ENCODE assay signal across 8 mouse cellular contexts in the genomic region with DNA sequence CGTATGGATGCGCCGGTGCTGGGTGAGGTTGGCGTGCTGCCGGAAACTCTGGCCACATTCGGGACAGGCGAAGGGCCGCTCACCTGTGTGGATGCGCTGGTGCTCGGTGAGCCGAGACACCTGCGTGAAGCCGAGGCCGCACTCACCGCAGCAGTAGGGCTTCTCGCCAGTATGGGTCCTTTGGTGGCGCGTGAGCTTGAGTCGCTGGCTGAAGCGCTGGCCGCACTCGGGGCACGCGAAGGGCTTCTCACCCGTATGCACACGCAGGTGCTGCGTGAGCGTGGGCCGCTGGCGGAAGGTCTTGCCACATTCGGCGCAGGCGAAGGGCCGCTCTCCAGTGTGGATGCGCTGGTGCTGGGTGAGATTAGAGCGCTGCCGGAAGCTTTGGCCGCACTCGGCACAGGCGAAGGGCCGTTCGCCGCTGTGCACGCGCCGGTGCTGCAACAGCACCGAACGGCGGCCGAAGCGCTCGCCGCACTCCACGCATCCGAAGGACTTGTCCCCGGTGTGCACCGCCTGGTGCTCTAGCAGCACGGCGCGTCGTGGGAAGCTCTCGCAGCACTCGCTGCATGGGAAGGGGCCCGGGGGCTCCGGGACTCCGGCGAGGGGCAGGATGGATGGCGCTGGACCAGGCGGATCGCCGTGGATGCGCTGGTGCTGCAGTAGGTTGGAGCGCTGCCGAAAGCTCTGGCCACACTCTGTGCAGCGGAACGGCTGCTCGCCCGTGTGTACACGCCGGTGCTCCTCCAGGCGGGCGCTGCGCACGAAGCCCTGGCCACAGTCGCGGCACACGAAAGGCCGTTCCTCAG. TPM values are rescaled to one million over a fixed set of nuclear protein-coding genes. Genes with fewer than 3 reads are reported as not detected.
DNase-seq lines count a peak whose midpoint lies in the region; ATAC-seq and TF ChIP-seq lines count a peak whose summit lies in the region.

No protein-coding gene starts in this region.

- TF ChIP-seq POLR2A in small intestine, adult 2 months (IDR thresholded peaks at IDR 0.05; ENCODE audit: low read depth, low read length), result no peak

- TF ChIP-seq CTCF in small intestine, adult 2 months (IDR thresholded peaks at IDR 0.05; ENCODE audit: extremely low read depth, insufficient read length, insufficient replicate concordance, low read depth, low read length), result no peak

- peaks cover 15% of the 10 kb centered on the region for H3K4me1 ChIP-seq in hindbrain, embryonic 14.5 days (replicated peaks; ENCODE audit: control insufficient read depth, insufficient read depth, low read length)
- peaks cover 21% of the 10 kb centered on the region for H3K4me1 ChIP-seq in liver, embryonic 11.5 days (replicated peaks; ENCODE audit: control insufficient read depth, insufficient read depth, low read length)
- peaks cover 16% of the 10 kb centered on the region for H3K4me1 ChIP-seq in small intestine, adult 2 months (ENCODE audit: control insufficient read depth, insufficient read depth, insufficient read length, low read length)

- peak overlapping the region; percentile 96 for H3K4me2 ChIP-seq in hindbrain, embryonic 14.5 days (replicated peaks)
- H3K4me2 ChIP-seq in liver, embryonic 11.5 days, result peak overlapping the region; percentile 77

- 3% methylated on average over 88 of the region's 88 CpGs for WGBS in hindbrain, embryonic 14.5 days
- WGBS in liver, embryonic 11.5 days, result 4% methylated on average over 88 of the region's 88 CpGs
- WGBS in small intestine, adult 2 months, result 9% methylated on average over 88 of the region's 88 CpGs

- H3K4me3 ChIP-seq in hindbrain, embryonic 14.5 days (replicated peaks; ENCODE audit: low read length), result peak overlapping the region; percentile 46
- peak overlapping the region; percentile 49 for H3K4me3 ChIP-seq in liver, embryonic 11.5 days (ENCODE audit: low read depth, low read length)
- peak overlapping the region; percentile 55 for H3K4me3 ChIP-seq in small intestine, adult 2 months (ENCODE audit: low read depth, low read length)

- peak overlapping the region; percentile 62 for H3K27ac ChIP-seq in hindbrain, embryonic 14.5 days
- no peak overlapping the region for H3K27ac ChIP-seq in liver, embryonic 11.5 days (ENCODE audit: low read depth, low read length)
- H3K27ac ChIP-seq in small intestine, adult 2 months (ENCODE audit: insufficient read depth, low read depth, low read length), result no peak overlapping the region

- no peaks in the 10 kb centered on the region for H3K9me3 ChIP-seq in hindbrain, embryonic 14.5 days (ENCODE audit: control insufficient read depth, low read length)
- H3K9me3 ChIP-seq in liver, embryonic 11.5 days (ENCODE audit: control insufficient read depth, low read length), result peaks cover 3% of the 10 kb centered on the region; the same call in 1 of the 2 replicates

- peak; percentile 35 to 60 for DNase-seq in layer of hippocampus, postnatal 25 days (ENCODE audit: extremely low spot score in 1 of 2, low spot score in 1 of 2)
- DNase-seq in layer of hippocampus, adult 8-10 months (ENCODE audit: low spot score in 2 of 2), result no peak
- DNase-seq in adrenal gland, postnatal 14 days, result peak; percentile 54
- DNase-seq in embryo, embryonic 9.5 days (ENCODE audit: extremely low spot score), result peak; percentile 58
- peak; percentile 44 for DNase-seq in hindbrain, embryonic 14.5 days (ENCODE audit: low spot score)
- peak; percentile 58 for DNase-seq in liver, embryonic 11.5 days (ENCODE audit: low spot score)
- DNase-seq in yolk sac, embryonic 10.5 days (ENCODE audit: low spot score), result no peak

- no peaks in the 10 kb centered on the region for H3K36me3 ChIP-seq in hindbrain, embryonic 14.5 days (replicated peaks; ENCODE audit: control insufficient read depth, insufficient read depth)
- no peaks in the 10 kb centered on the region for H3K36me3 ChIP-seq in liver, embryonic 11.5 days (ENCODE audit: control insufficient read depth, insufficient read depth, low read length)
- H3K36me3 ChIP-seq in small intestine, adult 2 months (ENCODE audit: control insufficient read depth, insufficient read depth, low read length), result no peaks in the 10 kb centered on the region

- peak; percentile 56 for ATAC-seq in hindbrain, embryonic 14.5 days (ENCODE audit: low FRiP score)
- ATAC-seq in liver, embryonic 11.5 days (replicated peaks; ENCODE audit: low FRiP score), result no peak; the same call in 1 of the 2 replicates

- peak overlapping the region; percentile 84 for H3K9ac ChIP-seq in hindbrain, embryonic 14.5 days
- peak overlapping the region; percentile 52 for H3K9ac ChIP-seq in liver, embryonic 11.5 days (ENCODE audit: low read depth, low read length)

- H3K27me3 ChIP-seq in hindbrain, embryonic 14.5 days (ENCODE audit: control insufficient read depth, insufficient read depth, low read length), result peaks cover 43% of the 10 kb centered on the region
- H3K27me3 ChIP-seq in liver, embryonic 11.5 days (replicated peaks; ENCODE audit: control insufficient read depth, insufficient read depth, low read length), result peaks cover 37% of the 10 kb centered on the region
- peaks cover 20% of the 10 kb centered on the region for H3K27me3 ChIP-seq in small intestine, adult 2 months (ENCODE audit: control insufficient read depth, insufficient read depth, low read length)

RNA-seq across cellular contexts. Expression of a gene that starts 5.6 kb away (rescaled TPM):
- total RNA-seq in layer of hippocampus, postnatal 25 days (2021), result 100 to 1,000 TPM; 197 to 209 TPM
- 100 to 1,000 TPM; 188 to 210 (median 192) TPM for total RNA-seq in layer of hippocampus, adult 8-10 months (2022)
- 191 and 201 TPM in 2 replicates for total RNA-seq in adrenal gland, postnatal 14 days (2021)
- polyA plus RNA-seq in hindbrain, embryonic 14.5 days (2014; fragmentation: Nextera tagmentation; extraction: Ambion mirVana), result 178 and 179 TPM in 2 replicates
- 178 and 183 TPM in 2 replicates for polyA plus RNA-seq in liver, embryonic 11.5 days (2014; fragmentation: Nextera tagmentation; extraction: Ambion mirVana)
- polyA plus RNA-seq in small intestine, adult 2 months (2012; rRNA removed), result 56.0 and 93.7 TPM in 2 replicates

RNA-seq across cellular contexts. Expression of a gene that starts 9.0 kb away (rescaled TPM):
- 100 to 1,000 TPM; 128 to 149 TPM for total RNA-seq in layer of hippocampus, postnatal 25 days (2021)
- 100 to 1,000 TPM; 145 to 152 (median 147) TPM for total RNA-seq in layer of hippocampus, adult 8-10 months (2022)
- total RNA-seq in adrenal gland, postnatal 14 days (2021), result 173 and 179 TPM in 2 replicates
- polyA plus RNA-seq in hindbrain, embryonic 14.5 days (2014; fragmentation: Nextera tagmentation; extraction: Ambion mirVana), result 173 and 184 TPM in 2 replicates
- 134 and 142 TPM in 2 replicates for polyA plus RNA-seq in liver, embryonic 11.5 days (2014; fragmentation: Nextera tagmentation; extraction: Ambion mirVana)
- polyA plus RNA-seq in small intestine, adult 2 months (2012; rRNA removed), result 58.3 and 102 TPM in 2 replicates

RNA-seq across cellular contexts. Expression of a gene that starts 10.9 kb away (rescaled TPM):
- total RNA-seq in layer of hippocampus, postnatal 25 days (2021), result 10 to 100 TPM; 12.8 to 18.0 TPM
- 10 to 100 TPM; 12.1 to 16.3 (median 15.0) TPM for total RNA-seq in layer of hippocampus, adult 8-10 months (2022)
- 2.6 and 3.4 TPM in 2 replicates for total RNA-seq in adrenal gland, postnatal 14 days (2021)
- polyA plus RNA-seq in hindbrain, embryonic 14.5 days (2014; fragmentation: Nextera tagmentation; extraction: Ambion mirVana), result 6.2 and 6.4 TPM in 2 replicates
- 1.6 and 1.9 TPM in 2 replicates for polyA plus RNA-seq in liver, embryonic 11.5 days (2014; fragmentation: Nextera tagmentation; extraction: Ambion mirVana)
- polyA plus RNA-seq in small intestine, adult 2 months (2012; rRNA removed), result 0.66 and 0.95 TPM in 2 replicates

RNA-seq across cellular contexts. Expression of a gene that starts 33.8 kb away (rescaled TPM):
- 10 to 100 TPM; 34.4 to 35.3 TPM for total RNA-seq in layer of hippocampus, postnatal 25 days (2021)
- 10 to 100 TPM; 27.0 to 29.6 (median 29.3) TPM for total RNA-seq in layer of hippocampus, adult 8-10 months (2022)
- 12.8 and 13.2 TPM in 2 replicates for total RNA-seq in adrenal gland, postnatal 14 days (2021)
- polyA plus RNA-seq in hindbrain, embryonic 14.5 days (2014; fragmentation: Nextera tagmentation; extraction: Ambion mirVana), result 37.9 and 40.8 TPM in 2 replicates
- polyA plus RNA-seq in liver, embryonic 11.5 days (2014; fragmentation: Nextera tagmentation; extraction: Ambion mirVana), result 27.5 and 27.9 TPM in 2 replicates
- 22.1 and 46.2 TPM in 2 replicates for polyA plus RNA-seq in small intestine, adult 2 months (2012; rRNA removed)

RNA-seq across cellular contexts. Expression of a gene that starts 44.7 kb away (rescaled TPM):
- 100 to 1,000 TPM; 236 to 250 TPM for total RNA-seq in layer of hippocampus, postnatal 25 days (2021)
- total RNA-seq in layer of hippocampus, adult 8-10 months (2022), result 100 to 1,000 TPM; 244 to 272 (median 252) TPM
- 247 and 252 TPM in 2 replicates for total RNA-seq in adrenal gland, postnatal 14 days (2021)
- 268 and 271 TPM in 2 replicates for polyA plus RNA-seq in hindbrain, embryonic 14.5 days (2014; fragmentation: Nextera tagmentation; extraction: Ambion mirVana)
- polyA plus RNA-seq in liver, embryonic 11.5 days (2014; fragmentation: Nextera tagmentation; extraction: Ambion mirVana), result 339 and 346 TPM in 2 replicates
- 101 and 195 TPM in 2 replicates for polyA plus RNA-seq in small intestine, adult 2 months (2012; rRNA removed)

Comparison
In these comparisons a context has a peak if more than half of its experiments do, and no peak if none do; other contexts are left out.
1. DNase-seq: peak in layer of hippocampus, postnatal 25 days (2 of 2), adrenal gland, postnatal 14 days (single experiment), embryo, embryonic 9.5 days (single experiment), hindbrain, embryonic 14.5 days (single experiment) and liver, embryonic 11.5 days (single experiment); none in layer of hippocampus, adult 8-10 months (0 of 2) and yolk sac, embryonic 10.5 days (single experiment).
2. Peak in every context shown above with its lines, with median percentiles within 50 percentile points of each other: H3K4me3 ChIP-seq.